Mouse (Mus musculus) limb, embryonic 15.5 days (tissue): ENCODE measurements at regions not wholly inside any gene's neighbourhood (a gene's known extent, or its start where the extent isn't known, plus 50 kb on each side); places are given as distances from the start of the nearest gene placed in this dataset.
"Not testable (repeated sequence)": the region's sequence is repeated elsewhere in the genome, so short reads cannot be mapped to it uniquely, and the experiment has no call there.

Experiments used
- ATAC-seq: fragments of 200-750 bp; cut with Nextera tagmentation; 2 replicates; pipeline ENCODE4 v1.8.0; 2017; ENCODE audit warnings: low read depth, moderate TSS enrichment; ENCODE audit not compliant: insufficient number of reproducible peaks, low FRiP score, low TSS enrichment
- H3K27ac ChIP-seq: fragments of 300-500 bp; sonication (generic); 2 replicates; pipeline ENCODE4 v1.5.1; 2015; ENCODE audit warnings: moderate library complexity, mild to moderate bottlenecking, inconsistent platforms
- H3K27me3 ChIP-seq: fragments of 300-500 bp; sonication (generic); 2 replicates; pipeline ENCODE4 v1.6.1; 2015; ENCODE audit warnings: inconsistent platforms
- H3K36me3 ChIP-seq: fragments of 300-500 bp; sonication (generic); 2 replicates; pipeline ENCODE4 v1.6.1; 2015; ENCODE audit warnings: inconsistent platforms
- H3K4me1 ChIP-seq: fragments of 300-500 bp; sonication (generic); 2 replicates; pipeline ENCODE4 v1.6.1; 2015; ENCODE audit warnings: inconsistent platforms
- H3K4me2 ChIP-seq: fragments of 300-500 bp; sonication (generic); 2 replicates; pipeline ENCODE4 v1.6.1; 2015; ENCODE audit warnings: mild to moderate bottlenecking, inconsistent platforms
- H3K4me3 ChIP-seq: fragments of 300-500 bp; sonication (generic); 2 replicates; pipeline ENCODE4 v1.5.1; 2015; ENCODE audit warnings: mild to moderate bottlenecking, inconsistent platforms
- H3K9ac ChIP-seq: fragments of 300-500 bp; sonication (generic); 2 replicates; pipeline ENCODE4 v1.6.1; 2015; ENCODE audit warnings: inconsistent platforms
- H3K9me3 ChIP-seq: fragments of 300-500 bp; sonication (generic); 2 replicates; pipeline ENCODE4 v1.6.1; 2016; ENCODE audit warnings: inconsistent platforms
- WGBS: fragments of 180-500 bp; shearing (Covaris S2); methylation state at CpG from one replicate; pipeline ENCODE4 v1.1.7; 2015; 5-methylcytosine and 5-hydroxymethylcytosine counted together

GRCm38 (mm10) chr3:152040751-152041150 lies 125.3 kb downstream of the Gipc2 start:
- Histone ChIP-seq H3K27me3 (no peaks in the 10 kb centered on the region), H3K4me3 (no peak overlapping the region), H3K9ac (no peak overlapping the region), H3K36me3 (no peaks in the 10 kb centered on the region), H3K4me2 (no peak overlapping the region), H3K27ac (no peak overlapping the region), H3K4me1 (no peaks in the 10 kb centered on the region), H3K9me3 (no peaks in the 10 kb centered on the region)
- 64% methylated on average over 5 of the region's 5 CpGs for WGBS
- ATAC-seq, result no peak

- not testable (repeated sequence) for H3K4me2 ChIP-seq
- 89% methylated on average over 5 of the region's 5 CpGs for WGBS
Measured at GRCm38 (mm10) chr3:152036819-152037218, 129.2 kb downstream of the Gipc2 start.

GRCm38 (mm10) chr3:152035416-152035815 lies 130.6 kb downstream of the Gipc2 start:
- no peak overlapping the region for H3K4me2 ChIP-seq
- no peak overlapping the region for H3K4me3 ChIP-seq
- WGBS, result 79% methylated on average over 5 of the region's 5 CpGs
- no peak for ATAC-seq
- no peaks in the 10 kb centered on the region for H3K4me1 ChIP-seq
- H3K9ac ChIP-seq, result no peak overlapping the region
- H3K9me3 ChIP-seq, result no peaks in the 10 kb centered on the region
- H3K27ac ChIP-seq, result no peak overlapping the region
- H3K27me3 ChIP-seq, result no peaks in the 10 kb centered on the region
- H3K36me3 ChIP-seq, result no peaks in the 10 kb centered on the region

More at GRCm38 (mm10) chr3:152036819-152037218, 129.2 kb downstream of the Gipc2 start:
- H3K9ac ChIP-seq, H3K4me1 ChIP-seq, H3K27ac ChIP-seq, H3K9me3 ChIP-seq, H3K36me3 ChIP-seq, H3K4me3 ChIP-seq, ATAC-seq, H3K27me3 ChIP-seq: not testable (repeated sequence)

GRCm38 (mm10) chr3:152034686-152035085 lies 131.3 kb downstream of the Gipc2 start:
- Histone ChIP-seq H3K9ac (no peak overlapping the region), H3K27ac (no peak overlapping the region), H3K4me1 (no peaks in the 10 kb centered on the region), H3K27me3 (no peaks in the 10 kb centered on the region), H3K4me3 (no peak overlapping the region), H3K9me3 (no peaks in the 10 kb centered on the region), H3K36me3 (no peaks in the 10 kb centered on the region), H3K4me2 (no peak overlapping the region)
- 79% methylated on average over 10 of the region's 10 CpGs for WGBS
- ATAC-seq, result no peak

- no peak overlapping the region for H3K4me3 ChIP-seq
- no peaks in the 10 kb centered on the region for H3K9me3 ChIP-seq
- H3K4me1 ChIP-seq, result no peaks in the 10 kb centered on the region
- ATAC-seq, result no peak
- H3K4me2 ChIP-seq, result no peak overlapping the region
- no peaks in the 10 kb centered on the region for H3K36me3 ChIP-seq
- H3K27me3 ChIP-seq, result no peaks in the 10 kb centered on the region
- WGBS, result 66% methylated on average over 2 of the region's 2 CpGs
- H3K27ac ChIP-seq, result no peak overlapping the region
- H3K9ac ChIP-seq, result no peak overlapping the region
Measured at GRCm38 (mm10) chr3:152034221-152034620, 131.8 kb downstream of the Gipc2 start.

- 46% methylated on average over 3 of the region's 3 CpGs for WGBS
Measured at GRCm38 (mm10) chr3:152032663-152033318, 133.2 kb downstream of the Gipc2 start.

GRCm38 (mm10) chr3:152028695-152029094 lies 137.3 kb downstream of the Gipc2 start:
- Histone ChIP-seq H3K27ac (no peak overlapping the region), H3K9ac (no peak overlapping the region), H3K9me3 (no peaks in the 10 kb centered on the region), H3K4me2 (no peak overlapping the region), H3K36me3 (no peaks in the 10 kb centered on the region), H3K27me3 (no peaks in the 10 kb centered on the region), H3K4me3 (no peak overlapping the region), H3K4me1 (no peaks in the 10 kb centered on the region)
- 58% methylated on average over 1 of the region's 1 CpGs for WGBS
- no peak for ATAC-seq

More at GRCm38 (mm10) chr3:152032663-152033318, 133.2 kb downstream of the Gipc2 start:
- Histone ChIP-seq H3K9me3 (no peaks in the 10 kb centered on the region), H3K9ac (no peak overlapping the region), H3K4me1 (no peaks in the 10 kb centered on the region), H3K4me3 (no peak overlapping the region), H3K36me3 (no peaks in the 10 kb centered on the region), H3K4me2 (no peak overlapping the region), H3K27me3 (no peaks in the 10 kb centered on the region), H3K27ac (no peak overlapping the region)
- ATAC-seq, result no peak

- H3K27me3 ChIP-seq, result no peaks in the 10 kb centered on the region
- H3K4me1 ChIP-seq, result no peaks in the 10 kb centered on the region
- ATAC-seq, result no peak
- 92% methylated on average over 4 of the region's 4 CpGs for WGBS
- H3K4me3 ChIP-seq, result no peak overlapping the region
- no peak overlapping the region for H3K9ac ChIP-seq
- no peak overlapping the region for H3K4me2 ChIP-seq
- H3K9me3 ChIP-seq, result no peaks in the 10 kb centered on the region
- H3K36me3 ChIP-seq, result no peaks in the 10 kb centered on the region
- H3K27ac ChIP-seq, result no peak overlapping the region
Measured at GRCm38 (mm10) chr3:152026034-152026433, 140.0 kb downstream of the Gipc2 start.

GRCm38 (mm10) chr3:152025122-152025521 lies 140.9 kb downstream of the Gipc2 start:
- Histone ChIP-seq H3K9me3 (no peaks in the 10 kb centered on the region), H3K27me3 (no peaks in the 10 kb centered on the region), H3K4me3 (no peak overlapping the region), H3K27ac (no peak overlapping the region), H3K36me3 (no peaks in the 10 kb centered on the region), H3K4me1 (no peaks in the 10 kb centered on the region), H3K4me2 (no peak overlapping the region), H3K9ac (no peak overlapping the region)
- no peak for ATAC-seq
- WGBS, result 32% methylated on average over 8 of the region's 8 CpGs

- H3K4me3 ChIP-seq, result no peak overlapping the region
- H3K9ac ChIP-seq, result no peak overlapping the region
- WGBS, result 88% methylated on average over 4 of the region's 4 CpGs
- no peaks in the 10 kb centered on the region for H3K9me3 ChIP-seq
- H3K36me3 ChIP-seq, result no peaks in the 10 kb centered on the region
- H3K4me1 ChIP-seq, result peaks cover 2% of the 10 kb centered on the region; the same call in 1 of the 2 replicates
- no peak overlapping the region for H3K4me2 ChIP-seq
- no peak overlapping the region for H3K27ac ChIP-seq
- H3K27me3 ChIP-seq, result no peaks in the 10 kb centered on the region
- no peak for ATAC-seq
Measured at GRCm38 (mm10) chr3:152006747-152007146, 159.3 kb downstream of the Gipc2 start.

- H3K27me3 ChIP-seq, result no peaks in the 10 kb centered on the region
- no peaks in the 10 kb centered on the region for H3K36me3 ChIP-seq
- ATAC-seq, result no peak
- no peak overlapping the region for H3K9ac ChIP-seq
- no peak overlapping the region for H3K4me2 ChIP-seq
- no peak overlapping the region for H3K4me3 ChIP-seq
- no peak overlapping the region for H3K27ac ChIP-seq
- WGBS, result 54% methylated on average over 3 of the region's 3 CpGs
- peaks cover 2% of the 10 kb centered on the region; the same call in 1 of the 2 replicates for H3K4me1 ChIP-seq
- H3K9me3 ChIP-seq, result no peaks in the 10 kb centered on the region
Measured at GRCm38 (mm10) chr3:152005366-152006025, 160.5 kb downstream of the Gipc2 start.

GRCm38 (mm10) chr3:152004411-152004955 lies 161.5 kb downstream of the Gipc2 start:
- Histone ChIP-seq H3K4me2 (no peak overlapping the region), H3K4me1 (peaks cover 2% of the 10 kb centered on the region; the same call in 1 of the 2 replicates), H3K4me3 (no peak overlapping the region), H3K27me3 (no peaks in the 10 kb centered on the region), H3K27ac (no peak overlapping the region), H3K36me3 (no peaks in the 10 kb centered on the region), H3K9me3 (no peaks in the 10 kb centered on the region), H3K9ac (no peak overlapping the region)
- WGBS, result 72% methylated on average over 7 of the region's 7 CpGs
- no peak for ATAC-seq
